Mouse (Mus musculus): ENCODE measurements at regions not wholly inside any gene's neighbourhood (a gene's known extent, or its start where the extent isn't known, plus 50 kb on each side); places are given as distances from the start of the nearest gene placed in this dataset.

- no peaks in the 10 kb centered on the region for H3K36me3 ChIP-seq (ENCODE audit: control insufficient read depth, insufficient read depth, low read length)
- H3K4me3 ChIP-seq (ENCODE audit: insufficient read depth, low read depth, low read length) = no peak overlapping the region
- H3K27me3 ChIP-seq (replicated peaks; ENCODE audit: control insufficient read depth, insufficient read depth, low read length) = no peaks in the 10 kb centered on the region
- TF ChIP-seq POLR2A (IDR thresholded peaks at IDR 0.05; ENCODE audit: low read depth, low read length) (no peak), CTCF (conservative IDR thresholded peaks at IDR 0.05; ENCODE audit: insufficient read depth, insufficient read length, low read depth, low read length) (no peak)
- no peaks in the 10 kb centered on the region for H3K4me1 ChIP-seq (ENCODE audit: control insufficient read depth, insufficient read depth, low read length)
- WGBS = 50% methylated on average over 2 of the region's 2 CpGs
- H3K27ac ChIP-seq (ENCODE audit: insufficient read depth, low read depth, low read length) = no peak overlapping the region
- no peak for DNase-seq
Observed at GRCm38 (mm10) chr1:157712519-157712918, 206.0 kb downstream of the Sec16b start.

GRCm38 (mm10) chr1:157713851-157714250 lies 207.3 kb downstream of the Sec16b start:
- no peak for DNase-seq
- H3K4me1 ChIP-seq (ENCODE audit: control insufficient read depth, insufficient read depth, low read length) = no peaks in the 10 kb centered on the region
- 76% methylated on average over 7 of the region's 7 CpGs for WGBS
- TF ChIP-seq POLR2A (IDR thresholded peaks at IDR 0.05; ENCODE audit: low read depth, low read length) (no peak), CTCF (conservative IDR thresholded peaks at IDR 0.05; ENCODE audit: insufficient read depth, insufficient read length, low read depth, low read length) (no peak)
- no peak overlapping the region for H3K27ac ChIP-seq (ENCODE audit: insufficient read depth, low read depth, low read length)
- no peaks in the 10 kb centered on the region for H3K36me3 ChIP-seq (ENCODE audit: control insufficient read depth, insufficient read depth, low read length)
- H3K27me3 ChIP-seq (replicated peaks; ENCODE audit: control insufficient read depth, insufficient read depth, low read length) = no peaks in the 10 kb centered on the region
- no peak overlapping the region for H3K4me3 ChIP-seq (ENCODE audit: insufficient read depth, low read depth, low read length)

GRCm38 (mm10) chr1:157715632-157716031 lies 209.1 kb downstream of the Sec16b start:
- Histone ChIP-seq H3K4me3 (ENCODE audit: insufficient read depth, low read depth, low read length) (no peak overlapping the region), H3K4me1 (ENCODE audit: control insufficient read depth, insufficient read depth, low read length) (no peaks in the 10 kb centered on the region), H3K36me3 (ENCODE audit: control insufficient read depth, insufficient read depth, low read length) (no peaks in the 10 kb centered on the region), H3K27ac (ENCODE audit: insufficient read depth, low read depth, low read length) (no peak overlapping the region), H3K27me3 (replicated peaks; ENCODE audit: control insufficient read depth, insufficient read depth, low read length) (no peaks in the 10 kb centered on the region)
- no peak for DNase-seq
- TF ChIP-seq CTCF (conservative IDR thresholded peaks at IDR 0.05; ENCODE audit: insufficient read depth, insufficient read length, low read depth, low read length) = no peak
- no peak for TF ChIP-seq POLR2A (IDR thresholded peaks at IDR 0.05; ENCODE audit: low read depth, low read length)
- 60% methylated on average over 3 of the region's 3 CpGs for WGBS

GRCm38 (mm10) chr1:157717131-157717530 lies 210.6 kb downstream of the Sec16b start:
- Histone ChIP-seq H3K27ac (ENCODE audit: insufficient read depth, low read depth, low read length) (no peak overlapping the region), H3K36me3 (ENCODE audit: control insufficient read depth, insufficient read depth, low read length) (no peaks in the 10 kb centered on the region), H3K4me1 (ENCODE audit: control insufficient read depth, insufficient read depth, low read length) (no peaks in the 10 kb centered on the region), H3K27me3 (replicated peaks; ENCODE audit: control insufficient read depth, insufficient read depth, low read length) (no peaks in the 10 kb centered on the region), H3K4me3 (ENCODE audit: insufficient read depth, low read depth, low read length) (no peak overlapping the region)
- TF ChIP-seq POLR2A (IDR thresholded peaks at IDR 0.05; ENCODE audit: low read depth, low read length) (no peak), CTCF (conservative IDR thresholded peaks at IDR 0.05; ENCODE audit: insufficient read depth, insufficient read length, low read depth, low read length) (no peak)
- WGBS = 47% methylated on average over 5 of the region's 5 CpGs
- no peak for DNase-seq

- H3K36me3 ChIP-seq (ENCODE audit: control insufficient read depth, insufficient read depth, low read length) = no peaks in the 10 kb centered on the region
- H3K27ac ChIP-seq (ENCODE audit: insufficient read depth, low read depth, low read length) = no peak overlapping the region
- H3K4me1 ChIP-seq (ENCODE audit: control insufficient read depth, insufficient read depth, low read length) = no peaks in the 10 kb centered on the region
- H3K4me3 ChIP-seq (ENCODE audit: insufficient read depth, low read depth, low read length) = no peak overlapping the region
- H3K27me3 ChIP-seq (replicated peaks; ENCODE audit: control insufficient read depth, insufficient read depth, low read length) = no peaks in the 10 kb centered on the region
- DNase-seq = no peak
- WGBS = 85% methylated on average over 5 of the region's 5 CpGs
- TF ChIP-seq CTCF (conservative IDR thresholded peaks at IDR 0.05; ENCODE audit: insufficient read depth, insufficient read length, low read depth, low read length) (no peak), POLR2A (IDR thresholded peaks at IDR 0.05; ENCODE audit: low read depth, low read length) (no peak)
Observed at GRCm38 (mm10) chr1:157721946-157722345, 215.4 kb downstream of the Sec16b start.

GRCm38 (mm10) chr1:157731124-157731523 lies 224.6 kb downstream of the Sec16b start:
- H3K27ac ChIP-seq (ENCODE audit: insufficient read depth, low read depth, low read length) = no peak overlapping the region
- no peaks in the 10 kb centered on the region for H3K36me3 ChIP-seq (ENCODE audit: control insufficient read depth, insufficient read depth, low read length)
- H3K4me1 ChIP-seq (ENCODE audit: control insufficient read depth, insufficient read depth, low read length) = no peaks in the 10 kb centered on the region
- no peaks in the 10 kb centered on the region for H3K27me3 ChIP-seq (replicated peaks; ENCODE audit: control insufficient read depth, insufficient read depth, low read length)
- no peak overlapping the region for H3K4me3 ChIP-seq (ENCODE audit: insufficient read depth, low read depth, low read length)
- no peak for DNase-seq
- WGBS = 79% methylated on average over 1 of the region's 1 CpGs
- TF ChIP-seq CTCF (conservative IDR thresholded peaks at IDR 0.05; ENCODE audit: insufficient read depth, insufficient read length, low read depth, low read length) (no peak), POLR2A (IDR thresholded peaks at IDR 0.05; ENCODE audit: low read depth, low read length) (no peak)

- TF ChIP-seq CTCF (conservative IDR thresholded peaks at IDR 0.05; ENCODE audit: insufficient read depth, insufficient read length, low read depth, low read length) (no peak), POLR2A (IDR thresholded peaks at IDR 0.05; ENCODE audit: low read depth, low read length) (no peak)
- no peak overlapping the region for H3K27ac ChIP-seq (ENCODE audit: insufficient read depth, low read depth, low read length)
- no peaks in the 10 kb centered on the region for H3K4me1 ChIP-seq (ENCODE audit: control insufficient read depth, insufficient read depth, low read length)
- H3K36me3 ChIP-seq (ENCODE audit: control insufficient read depth, insufficient read depth, low read length) = no peaks in the 10 kb centered on the region
- no peak for DNase-seq
- 67% methylated on average over 13 of the region's 13 CpGs for WGBS
- H3K27me3 ChIP-seq (replicated peaks; ENCODE audit: control insufficient read depth, insufficient read depth, low read length) = no peaks in the 10 kb centered on the region
- no peak overlapping the region for H3K4me3 ChIP-seq (ENCODE audit: insufficient read depth, low read depth, low read length)
Observed at GRCm38 (mm10) chr1:157740725-157741665, 234.5 kb downstream of the Sec16b start.

Measured in kidney, adult 2 months (tissue).